Mouse (Mus musculus): ENCODE results near the gene Smurf1. TPM values are rescaled to one million over a fixed set of nuclear protein-coding genes. Genes with fewer than 3 reads are reported as not detected.

The Smurf1 gene
- total and polyA plus RNA-seq, 3 experiments = 3.1 to 7.2 (median 4.3) TPM

DNA sequence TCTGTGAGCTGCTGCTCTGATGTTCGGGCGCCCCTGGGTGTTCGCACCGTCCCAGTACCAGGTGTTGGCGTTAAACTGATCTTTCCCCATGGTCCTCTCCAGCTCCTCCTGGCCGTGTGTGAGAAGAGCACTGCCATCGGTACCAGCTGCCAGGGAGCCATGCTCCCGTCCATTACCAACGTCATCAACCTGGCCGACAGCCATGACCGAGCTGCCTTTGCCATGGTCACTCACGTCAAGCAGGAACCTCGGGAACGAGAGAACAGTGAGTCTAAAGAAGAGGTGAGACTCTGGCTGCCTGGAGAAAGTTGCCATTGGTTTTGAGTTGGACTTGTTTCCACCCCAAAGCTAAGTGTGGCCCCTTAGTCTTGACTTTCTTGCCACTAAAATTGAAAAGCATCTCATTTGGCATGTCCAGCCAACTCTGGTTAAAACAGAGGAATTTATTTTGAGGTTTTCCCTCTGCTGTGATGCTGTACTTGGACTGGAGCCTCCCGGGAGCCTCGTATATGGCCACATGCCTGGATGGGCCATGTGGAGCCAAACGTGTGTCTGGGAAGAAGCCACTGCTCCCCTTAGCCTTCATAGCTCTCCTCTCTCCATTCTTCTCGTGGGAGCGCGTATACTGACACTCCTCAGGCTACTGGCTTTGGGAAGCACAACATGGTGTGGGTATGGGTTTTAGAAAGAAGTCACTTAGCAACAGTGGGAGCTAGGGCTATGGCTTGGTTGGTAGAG, 137.1 kb downstream of the Smurf1 start:
- Histone ChIP-seq H3K36me3 (replicated peaks in 1 of 2; ENCODE audit: control insufficient read depth in 1 of 2, insufficient read depth in 1 of 2, low read length in 1 of 2) (peaks cover 93 to 97% of the 10 kb centered on the region in 2 experiments), H3K4me1 (ENCODE audit: control insufficient read depth in 1 of 2, insufficient read depth in 2 of 2) (peaks cover 0 to 8% of the 10 kb centered on the region in 2 experiments; a peak in 1 of 4 replicates), H3K79me2 (replicated peaks; ENCODE audit: control insufficient read depth, extremely low read depth, insufficient read depth, poor library complexity, severe bottlenecking) (no peaks in the 10 kb centered on the region), H3K9ac (ENCODE audit: insufficient read depth, low read depth) (no peak overlapping the region), H3K9me3 (replicated peaks; ENCODE audit: low read length) (no peaks in the 10 kb centered on the region), H3K4me3 (replicated peaks in 1 of 3; ENCODE audit: low read depth in 2 of 3, low read length in 2 of 3, poor library complexity in 1 of 3) (no peak overlapping the region), H3K27ac (ENCODE audit: insufficient read depth, low read depth) (no peak overlapping the region), H3K4me2 (ENCODE audit: insufficient read depth, low read depth, poor library complexity, severe bottlenecking) (no peak overlapping the region), H3K27me3 (replicated peaks) (no peaks in the 10 kb centered on the region)
- dilution Hi-C loops (cut with MboI; ENCODE audit: extremely low pct_ligation_motif_present, extremely low pct_unique_long_range_greater_than_20kb, low sequenced_read_pairs) = no loop called here
- in situ Hi-C loops (cut with MboI; ENCODE audit: low pct_ligation_motif_present, low pct_unique_long_range_greater_than_20kb, low sequenced_read_pairs) = no loop called here
- TF ChIP-seq SIN3A (IDR thresholded peaks at IDR 0.05; ENCODE audit: low read length) (no peak), MEF2A (IDR thresholded peaks at IDR 0.05; ENCODE audit: borderline replicate concordance, low read depth, low read length) (no peak), POLR2AphosphoS2 (IDR thresholded peaks at IDR 0.05; ENCODE audit: low read depth, low read length) (no peak), PAX5 (IDR thresholded peaks at IDR 0.05; ENCODE audit: low read length) (no peak), HCFC1 (IDR thresholded peaks at IDR 0.05; ENCODE audit: low read depth, low read length) (no peak), MXI1 (IDR thresholded peaks at IDR 0.05; ENCODE audit: low read depth, low read length) (no peak)
- DNase-seq (ENCODE audit: extremely low read depth) = no peak

Other genes with a start within 250 kb of the Smurf1 start
- gene Tmem130, start 204.0 kb downstream of the Smurf1 start, total RNA-seq (2012; rRNA removed) = not detected in 2 replicates
- gene Tmem130, start 204.0 kb downstream of the Smurf1 start, total RNA-seq (2014; rRNA removed) = not detected in 2 replicates
- 0.20 TPM in 1 of 2 replicates, not detected in the other for gene Tmem130, start 204.0 kb downstream of the Smurf1 start, polyA plus RNA-seq (2012; ENCODE audit: insufficient read length, low read depth)
- gene Trrap, start 198.1 kb downstream of the Smurf1 start, total RNA-seq (2012; rRNA removed) = 55.0 and 55.4 TPM in 2 replicates
- 15.3 and 18.2 TPM in 2 replicates for gene Trrap, start 198.1 kb downstream of the Smurf1 start, total RNA-seq (2014; rRNA removed)
- gene Trrap, start 198.1 kb downstream of the Smurf1 start, polyA plus RNA-seq (2012; ENCODE audit: insufficient read length, low read depth) = 69.7 and 77.0 TPM in 2 replicates
- not detected in 2 replicates for gene Gm4871, start 66.9 kb upstream of the Smurf1 start, total RNA-seq (2012; rRNA removed)
- gene Gm4871, start 66.9 kb upstream of the Smurf1 start, total RNA-seq (2014; rRNA removed) = not detected in 2 replicates
- gene Gm4871, start 66.9 kb upstream of the Smurf1 start, polyA plus RNA-seq (2012; ENCODE audit: insufficient read length, low read depth) = not detected in 2 replicates
- not detected in 2 replicates for gene 1700018F24Rik, start 77.1 kb upstream of the Smurf1 start, total RNA-seq (2012; rRNA removed)
- gene 1700018F24Rik, start 77.1 kb upstream of the Smurf1 start, total RNA-seq (2014; rRNA removed) = not detected in 2 replicates
- not detected in 2 replicates for gene 1700018F24Rik, start 77.1 kb upstream of the Smurf1 start, polyA plus RNA-seq (2012; ENCODE audit: insufficient read length, low read depth)
- gene Arpc1a, start 118.0 kb upstream of the Smurf1 start, total RNA-seq (2012; rRNA removed) = 57.5 and 59.2 TPM in 2 replicates
- gene Arpc1a, start 118.0 kb upstream of the Smurf1 start, total RNA-seq (2014; rRNA removed) = 56.5 and 59.5 TPM in 2 replicates
- 68.9 and 83.2 TPM in 2 replicates for gene Arpc1a, start 118.0 kb upstream of the Smurf1 start, polyA plus RNA-seq (2012; ENCODE audit: insufficient read length, low read depth)
- gene Kpna7, start 118.2 kb upstream of the Smurf1 start, total RNA-seq (2012; rRNA removed) = not detected in 2 replicates
- gene Kpna7, start 118.2 kb upstream of the Smurf1 start, total RNA-seq (2014; rRNA removed) = not detected in 2 replicates
- gene Kpna7, start 118.2 kb upstream of the Smurf1 start, polyA plus RNA-seq (2012; ENCODE audit: insufficient read length, low read depth) = 0.26 TPM in 1 of 2 replicates, not detected in the other
- gene Arpc1b, start 148.4 kb upstream of the Smurf1 start, total RNA-seq (2012; rRNA removed) = 516 and 548 TPM in 2 replicates
- gene Arpc1b, start 148.4 kb upstream of the Smurf1 start, total RNA-seq (2014; rRNA removed) = 317 and 330 TPM in 2 replicates
- gene Arpc1b, start 148.4 kb upstream of the Smurf1 start, polyA plus RNA-seq (2012; ENCODE audit: insufficient read length, low read depth) = 441 and 472 TPM in 2 replicates
- gene Pdap1, start 174.4 kb upstream of the Smurf1 start, total RNA-seq (2012; rRNA removed) = 86.7 and 102 TPM in 2 replicates
- 58.9 and 64.5 TPM in 2 replicates for gene Pdap1, start 174.4 kb upstream of the Smurf1 start, total RNA-seq (2014; rRNA removed)
- 267 and 280 TPM in 2 replicates for gene Pdap1, start 174.4 kb upstream of the Smurf1 start, polyA plus RNA-seq (2012; ENCODE audit: insufficient read length, low read depth)
- gene Bud31, start 174.5 kb upstream of the Smurf1 start, total RNA-seq (2012; rRNA removed) = 155 and 209 TPM in 2 replicates
- 282 and 342 TPM in 2 replicates for gene Bud31, start 174.5 kb upstream of the Smurf1 start, total RNA-seq (2014; rRNA removed)
- 211 and 249 TPM in 2 replicates for gene Bud31, start 174.5 kb upstream of the Smurf1 start, polyA plus RNA-seq (2012; ENCODE audit: insufficient read length, low read depth)
- gene Ptcd1, start 201.3 kb upstream of the Smurf1 start, total RNA-seq (2012; rRNA removed) = 13.9 and 15.3 TPM in 2 replicates
- gene Ptcd1, start 201.3 kb upstream of the Smurf1 start, total RNA-seq (2014; rRNA removed) = 10.6 and 11.4 TPM in 2 replicates
- 11.7 and 12.3 TPM in 2 replicates for gene Ptcd1, start 201.3 kb upstream of the Smurf1 start, polyA plus RNA-seq (2012; ENCODE audit: insufficient read length, low read depth)
- gene Cpsf4, start 201.4 kb upstream of the Smurf1 start, total RNA-seq (2012; rRNA removed) = 59.2 and 68.4 TPM in 2 replicates
- gene Cpsf4, start 201.4 kb upstream of the Smurf1 start, total RNA-seq (2014; rRNA removed) = 70.7 and 75.2 TPM in 2 replicates
- 54.6 and 56.3 TPM in 2 replicates for gene Cpsf4, start 201.4 kb upstream of the Smurf1 start, polyA plus RNA-seq (2012; ENCODE audit: insufficient read length, low read depth)
- 440 and 469 TPM in 2 replicates for gene Atp5j2, start 226.2 kb upstream of the Smurf1 start, total RNA-seq (2012; rRNA removed)
- 202 and 229 TPM in 2 replicates for gene Atp5j2, start 226.2 kb upstream of the Smurf1 start, total RNA-seq (2014; rRNA removed)
- gene Atp5j2, start 226.2 kb upstream of the Smurf1 start, polyA plus RNA-seq (2012; ENCODE audit: insufficient read length, low read depth) = 327 and 397 TPM in 2 replicates
- gene Zkscan14, start 236.0 kb upstream of the Smurf1 start, total RNA-seq (2012; rRNA removed) = 11.5 and 12.1 TPM in 2 replicates
- 10.7 and 12.8 TPM in 2 replicates for gene Zkscan14, start 236.0 kb upstream of the Smurf1 start, total RNA-seq (2014; rRNA removed)
- gene Zkscan14, start 236.0 kb upstream of the Smurf1 start, polyA plus RNA-seq (2012; ENCODE audit: insufficient read length, low read depth) = 10.1 and 10.5 TPM in 2 replicates
- gene Zkscan5, start 238.7 kb upstream of the Smurf1 start, total RNA-seq (2012; rRNA removed) = 5.6 and 6.2 TPM in 2 replicates
- gene Zkscan5, start 238.7 kb upstream of the Smurf1 start, total RNA-seq (2014; rRNA removed) = 4.7 and 5.0 TPM in 2 replicates
- gene Zkscan5, start 238.7 kb upstream of the Smurf1 start, polyA plus RNA-seq (2012; ENCODE audit: insufficient read length, low read depth) = 4.4 and 5.3 TPM in 2 replicates

All from CH12.LX (cell line).